Mouse (Mus musculus) lung, postnatal 0 days (tissue): ENCODE results near the gene Btbd35f14. TPM values are rescaled to one million over a fixed set of nuclear protein-coding genes. Genes with fewer than 3 reads are reported as not detected.
"Not testable (repeated sequence)": the region's sequence is repeated elsewhere in the genome, so short reads cannot be mapped to it uniquely, and the experiment has no call there.

Source experiments
- ATAC-seq: fragments of 200-750 bp; cut with Nextera tagmentation; 2 replicates; pipeline ENCODE4 v1.8.0; 2017; ENCODE audit warnings: moderate library complexity
- DNase-seq: peaks from one replicate; pipeline ENCODE4 v3.0.0-alpha.2; 2016; ENCODE audit warnings: low spot score
- H3K27ac ChIP-seq: fragments of 300-500 bp; sonication (generic); 2 replicates; pipeline ENCODE4 v1.5.1; 2014; ENCODE audit warnings: antibody characterized with exemption, mild to moderate bottlenecking, low read length, mixed read lengths
- H3K27me3 ChIP-seq: fragments of 300-500 bp; sonication (generic); replicated peaks from 2 replicates; pipeline ENCODE4 v1.6.1; 2014; ENCODE audit warnings: low read length, mixed read lengths; ENCODE audit not compliant: insufficient read depth
- H3K36me3 ChIP-seq: fragments of 300-500 bp; sonication (generic); 2 replicates; pipeline ENCODE4 v1.6.1; 2014; ENCODE audit warnings: low read length, mixed read lengths; ENCODE audit not compliant: insufficient read depth
- H3K4me1 ChIP-seq: fragments of 300-500 bp; sonication (generic); 2 replicates; pipeline ENCODE4 v1.6.1; 2014; ENCODE audit warnings: antibody characterized with exemption, low read depth, low read length, mixed read lengths; ENCODE audit not compliant: insufficient read depth
- H3K4me2 ChIP-seq: fragments of 300-500 bp; sonication (generic); replicated peaks from 2 replicates; pipeline ENCODE4 v1.6.1; 2014; ENCODE audit warnings: low read depth, mild to moderate bottlenecking, low read length, moderate library complexity, mixed read lengths
- H3K4me3 ChIP-seq: fragments of 300-500 bp; sonication (generic); 2 replicates; pipeline ENCODE4 v1.5.1; 2014; ENCODE audit warnings: low read depth, low read length
- H3K9ac ChIP-seq: fragments of 300-500 bp; sonication (generic); replicated peaks from 2 replicates; pipeline ENCODE4 v1.6.1; 2014; ENCODE audit warnings: low read depth, mild to moderate bottlenecking
- H3K9me3 ChIP-seq: fragments of 300-500 bp; sonication (generic); 2 replicates; pipeline ENCODE4 v1.6.1; 2016; ENCODE audit warnings: low read length, mixed read lengths
- WGBS: fragments of 180-500 bp; shearing (Covaris S2); extraction: QIAGEN DNeasy Blood & Tissue Kit; methylation state at CpG from one replicate; pipeline ENCODE4 v1.1.7; 2014; 5-methylcytosine and 5-hydroxymethylcytosine counted together
- polyA plus RNA-seq: library from polyadenylated mRNA; unstranded; fragments of >200 nt; fragmentation: Nextera tagmentation; extraction: Ambion mirVana; gene quantifications from 2 replicates; pipeline ENCODE4 v1.2.1, GENCODE M21; 2015

Btbd35f14 gene
- polyA plus RNA-seq = not detected in 2 replicates

DNA sequence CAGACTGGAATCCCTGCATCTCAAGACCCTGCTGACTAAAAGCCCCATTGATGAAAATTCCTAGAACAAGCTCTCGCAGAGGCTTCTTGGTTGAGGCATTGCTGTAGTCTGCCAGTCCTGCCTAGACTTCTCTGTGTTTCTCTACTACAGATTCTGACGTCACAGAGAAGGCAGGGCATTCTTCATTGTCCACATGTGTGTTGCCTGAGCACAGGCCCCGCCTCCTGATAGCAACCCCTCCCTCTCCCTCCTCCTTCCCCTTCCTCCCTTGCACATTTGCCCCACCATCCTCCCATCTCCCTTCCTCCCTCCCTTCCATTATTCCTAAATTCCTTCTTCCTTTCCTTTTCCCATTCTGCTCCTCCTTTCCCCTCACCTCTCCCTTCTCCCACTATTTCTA is at the start of gene Btbd35f14:
Gene Btbd35f14 (minus strand): TSS at position 101 of the 400 bp plus-strand sequence.
- H3K4me3 ChIP-seq, ATAC-seq, H3K4me1 ChIP-seq, H3K9me3 ChIP-seq, H3K9ac ChIP-seq, H3K27ac ChIP-seq, DNase-seq, H3K36me3 ChIP-seq, H3K27me3 ChIP-seq, H3K4me2 ChIP-seq: not testable (repeated sequence)
- no CpG with 5 or more reads among the region's 3 CpGs for WGBS

DNA sequence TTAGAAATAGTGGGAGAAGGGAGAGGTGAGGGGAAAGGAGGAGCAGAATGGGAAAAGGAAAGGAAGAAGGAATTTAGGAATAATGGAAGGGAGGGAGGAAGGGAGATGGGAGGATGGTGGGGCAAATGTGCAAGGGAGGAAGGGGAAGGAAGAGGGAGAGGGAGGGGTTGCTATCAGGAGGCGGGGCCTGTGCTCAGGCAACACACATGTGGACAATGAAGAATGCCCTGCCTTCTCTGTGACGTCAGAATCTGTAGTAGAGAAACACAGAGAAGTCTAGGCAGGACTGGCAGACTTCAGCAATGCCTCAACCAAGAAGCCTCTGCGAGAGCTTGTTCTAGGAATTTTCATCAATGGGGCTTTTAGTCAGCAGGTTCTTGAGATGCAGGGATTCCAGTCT is 45.3 kb downstream of the Btbd35f14 start, which contains the start of gene Btbd35f13:
Gene Btbd35f13 (plus strand): TSS at position 301 of the 400 bp plus-strand sequence.
- H3K27me3 ChIP-seq, ATAC-seq, H3K27ac ChIP-seq, DNase-seq, H3K9me3 ChIP-seq, H3K4me3 ChIP-seq, H3K4me2 ChIP-seq, H3K4me1 ChIP-seq, H3K9ac ChIP-seq, H3K36me3 ChIP-seq: not testable (repeated sequence)
- 70% methylated on average over 1 of the region's 3 CpGs for WGBS

Other genes starting within 250 kb of the Btbd35f14 start
- not detected in 2 replicates for gene Btbd35f15, start 125.0 kb downstream of the Btbd35f14 start, polyA plus RNA-seq
- gene Btbd35f13, start 45.2 kb downstream of the Btbd35f14 start, polyA plus RNA-seq = not detected in 2 replicates